Mouse (Mus musculus) mouse embryonic stem cell (cell line): Measurements from ENCODE around the gene Zbtb20.

Experiments used
- in situ Hi-C, 2 experiments: fragments of 300-500 bp; cut with MboI; formaldehyde crosslinking; loops; 1 replicate in 1 of 2; 3 replicates in 1 of 2; pipeline ENCODE4 v1.14.3; 2019 to 2020; ENCODE audit warnings: low sequenced_read_pairs in 2 of 2, low pct_unique_long_range_greater_than_20kb in 1 of 2, mixed read lengths in 1 of 2; ENCODE audit not compliant: unreplicated experiment in 1 of 2

Zbtb20 gene

DNA sequence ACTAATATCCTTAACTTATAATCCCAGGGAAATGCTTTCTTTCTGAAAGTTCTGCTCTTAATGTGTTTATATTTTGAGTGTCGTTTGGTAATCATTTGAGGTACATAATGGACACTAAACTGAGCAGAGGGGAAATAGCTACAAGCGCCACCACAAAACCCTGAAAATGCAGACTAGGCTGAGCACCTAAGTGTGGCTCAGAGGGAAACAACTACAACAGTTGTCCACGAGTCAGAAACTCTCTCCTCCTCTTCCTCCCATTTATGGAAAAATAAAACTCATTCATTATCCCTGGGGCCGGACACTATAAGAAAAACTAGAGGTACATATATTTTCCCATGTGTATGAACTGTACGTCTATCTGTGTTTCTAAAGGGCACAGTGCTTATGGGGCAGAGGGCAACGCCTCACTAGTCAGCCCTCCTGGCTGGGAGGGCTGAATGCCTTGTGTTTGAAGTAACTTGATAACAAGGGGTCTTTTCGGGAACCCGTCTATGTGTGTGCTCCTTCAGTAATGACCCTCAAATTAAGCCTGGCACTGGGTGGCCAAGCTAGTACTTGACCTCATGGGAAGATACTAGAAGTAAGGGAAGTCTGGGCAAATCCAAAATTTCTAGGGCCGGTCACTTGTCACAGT is 629.8 kb downstream of the Zbtb20 start:
- in situ Hi-C loops = no loop called here

DNA sequence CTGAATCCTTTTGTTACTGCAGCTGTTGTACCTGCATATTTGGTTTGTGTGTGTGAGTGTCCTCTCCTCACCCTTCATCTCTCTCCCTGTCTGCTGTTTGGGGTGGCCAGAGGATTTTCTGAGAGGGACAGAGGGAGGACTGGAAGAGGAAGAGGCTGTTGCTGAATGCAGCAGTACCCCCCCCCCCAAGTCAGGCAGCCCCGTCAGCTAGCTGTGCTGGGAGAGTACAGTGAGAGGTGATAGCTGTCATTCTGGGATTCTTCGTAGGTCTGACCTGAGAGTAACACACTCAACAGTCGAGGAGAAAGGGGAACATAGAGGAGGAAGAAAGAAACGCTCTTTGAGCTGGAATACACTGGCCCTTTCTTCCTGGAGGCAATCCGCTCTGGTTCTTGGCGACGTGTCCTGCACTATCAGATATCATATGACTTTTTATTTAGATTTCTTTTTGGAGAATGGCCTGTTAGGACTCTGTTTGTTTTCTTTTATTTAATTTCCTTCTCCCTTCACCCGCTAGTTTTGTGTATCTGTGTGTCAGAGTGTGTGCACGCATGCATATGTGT is 630.6 kb downstream of the Zbtb20 start:
- in situ Hi-C loops = no loop called here

DNA sequence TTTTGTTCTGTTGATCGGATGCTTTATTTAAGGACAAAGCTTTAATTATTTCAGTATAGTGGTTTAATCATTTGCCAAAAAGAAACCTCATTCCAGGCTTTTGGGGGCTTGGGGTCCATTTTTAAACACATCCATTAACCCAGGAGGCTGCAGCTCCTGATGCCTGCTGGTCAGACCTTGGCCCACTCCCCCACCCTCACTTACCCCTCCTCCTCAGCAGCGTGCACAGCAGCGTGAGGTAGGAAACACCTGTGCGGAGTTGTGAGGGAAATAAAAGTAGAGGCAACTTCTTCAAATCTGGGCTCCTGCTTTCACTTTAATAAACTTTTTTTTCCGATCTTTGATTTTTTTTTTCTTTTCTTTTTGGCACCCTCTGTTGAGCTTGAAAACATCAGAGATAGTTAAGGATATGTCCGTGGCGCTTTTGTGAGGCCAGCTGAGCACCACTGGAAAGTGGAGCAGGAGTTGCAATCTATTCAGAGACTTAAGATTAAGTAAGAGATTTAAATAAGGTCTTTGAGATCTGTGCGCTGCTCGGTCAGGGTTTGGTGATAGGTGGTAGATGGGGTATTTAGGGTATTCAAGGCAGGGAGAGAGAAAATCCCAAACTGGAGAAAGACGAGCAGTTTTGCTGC is 631.2 kb downstream of the Zbtb20 start:
- in situ Hi-C loops = no loop called here

DNA sequence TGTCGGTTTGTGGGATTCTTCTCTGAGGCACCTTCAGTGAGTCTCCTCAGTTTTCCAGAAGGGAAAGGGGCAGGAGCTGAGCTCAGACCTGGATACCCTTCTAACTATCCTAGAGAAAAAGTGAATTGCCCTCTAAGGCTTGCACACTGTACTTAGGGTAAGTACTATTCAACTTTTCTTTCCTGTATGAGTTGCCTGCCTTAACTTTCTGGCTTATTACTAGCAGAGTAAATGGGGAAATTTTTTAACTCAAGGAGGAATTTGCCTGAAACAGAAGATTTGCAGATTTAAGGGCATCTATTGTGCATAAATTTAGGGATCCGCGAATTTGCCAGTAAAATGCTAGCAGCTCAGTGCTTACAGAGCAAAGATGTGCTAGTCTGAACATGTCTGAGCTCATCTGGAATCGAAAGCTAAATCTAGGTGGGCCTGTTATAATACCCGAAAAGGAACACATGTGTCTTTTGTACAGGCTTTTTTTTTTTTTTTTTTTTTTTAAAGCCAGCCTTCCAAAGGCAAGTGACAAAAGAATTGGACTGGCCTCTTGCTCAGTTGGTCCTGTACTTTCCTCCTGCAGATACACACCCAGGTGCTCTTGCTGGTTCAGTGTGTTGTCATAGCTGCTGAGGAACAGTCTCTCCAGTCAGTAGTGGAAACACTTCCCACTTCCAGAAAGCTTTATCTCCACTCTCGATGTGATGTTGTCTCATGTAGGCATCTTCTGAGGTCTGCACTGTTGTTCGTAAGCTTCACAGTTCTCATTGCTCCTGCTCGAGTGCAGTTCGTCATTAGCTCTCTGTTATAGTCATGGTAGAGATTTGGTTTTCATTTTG is 632.7 kb downstream of the Zbtb20 start:
- in situ Hi-C loops = no loop called here

DNA sequence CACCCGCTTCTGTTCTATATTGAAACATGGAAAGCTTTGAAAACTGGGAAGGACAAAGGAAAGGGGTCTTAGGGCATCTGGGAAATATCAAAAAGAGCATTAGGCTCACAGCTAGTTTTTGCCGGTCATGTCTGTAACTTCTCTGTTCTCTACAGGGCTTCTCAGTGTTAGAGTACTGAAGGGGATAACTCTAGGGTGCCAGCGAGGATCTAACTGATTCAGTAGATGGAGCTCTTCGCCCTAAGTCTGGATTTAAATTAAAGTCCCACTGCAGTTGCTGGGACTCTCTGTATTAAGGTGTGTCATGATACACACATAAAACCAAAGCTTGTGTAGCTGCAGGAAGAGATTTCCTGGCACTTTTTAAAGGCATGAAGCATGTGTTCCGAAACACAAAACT is 634.8 kb downstream of the Zbtb20 start:
- in situ Hi-C loops = no loop called here

DNA sequence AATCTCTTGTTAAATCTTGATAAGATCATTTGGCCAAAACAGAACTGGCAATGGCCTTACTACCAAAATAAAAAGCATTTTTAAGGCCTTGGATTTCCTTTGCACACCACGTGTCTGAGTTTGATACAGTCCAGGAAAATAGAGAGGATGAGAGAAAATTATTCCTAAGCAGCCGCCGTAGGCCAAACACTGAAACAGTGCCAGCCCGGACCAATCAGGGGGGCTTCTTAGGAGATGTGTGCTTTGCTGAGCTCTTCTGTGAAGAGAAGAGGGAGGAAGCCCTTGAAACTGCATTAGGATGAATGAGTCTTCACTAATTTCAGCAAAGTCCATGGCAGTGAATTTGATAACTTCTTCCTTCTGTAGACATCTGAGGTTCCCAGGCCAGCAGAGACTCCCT is 635.9 kb downstream of the Zbtb20 start:
- in situ Hi-C loops = no loop called here

DNA sequence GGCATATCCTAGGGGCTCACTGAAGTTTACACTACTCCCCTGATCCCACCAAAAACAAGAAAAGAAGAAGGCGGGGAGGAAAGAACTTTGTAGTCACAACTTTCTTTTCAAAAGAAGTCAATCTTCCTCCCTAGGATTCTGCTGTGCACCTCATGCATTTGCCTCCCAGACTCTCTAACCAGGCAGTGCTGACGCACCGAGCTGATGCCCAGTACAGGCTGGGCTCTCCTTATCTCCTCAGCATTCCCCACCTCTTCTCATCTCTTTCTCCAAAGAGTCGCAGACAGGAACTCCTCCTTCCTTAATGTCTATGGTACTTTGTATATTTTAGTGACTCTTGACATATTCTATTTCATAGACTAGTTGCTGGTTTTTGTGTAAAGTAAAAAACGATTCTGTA is 638.3 kb downstream of the Zbtb20 start:
- in situ Hi-C loops = no loop called here

DNA sequence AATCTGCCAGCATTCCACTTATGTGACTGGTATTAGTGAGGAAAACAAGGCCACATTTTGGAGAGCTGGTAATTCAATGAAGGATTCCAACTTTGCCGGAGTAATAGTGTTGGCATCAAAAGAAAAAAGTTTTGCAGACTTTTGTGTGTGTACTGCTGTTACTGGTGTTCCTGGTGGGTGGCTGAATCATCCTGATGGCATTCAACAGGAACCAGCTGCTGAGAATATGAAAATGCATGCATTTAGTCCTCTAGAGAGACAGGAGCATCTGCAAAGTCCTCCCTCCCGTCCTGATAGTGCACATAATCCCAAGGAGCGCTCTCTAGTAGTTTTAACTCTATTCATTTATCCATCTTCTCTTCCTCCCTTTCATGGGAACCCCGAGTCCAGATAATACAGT is 639.9 kb downstream of the Zbtb20 start:
- in situ Hi-C loops = no loop called here

DNA sequence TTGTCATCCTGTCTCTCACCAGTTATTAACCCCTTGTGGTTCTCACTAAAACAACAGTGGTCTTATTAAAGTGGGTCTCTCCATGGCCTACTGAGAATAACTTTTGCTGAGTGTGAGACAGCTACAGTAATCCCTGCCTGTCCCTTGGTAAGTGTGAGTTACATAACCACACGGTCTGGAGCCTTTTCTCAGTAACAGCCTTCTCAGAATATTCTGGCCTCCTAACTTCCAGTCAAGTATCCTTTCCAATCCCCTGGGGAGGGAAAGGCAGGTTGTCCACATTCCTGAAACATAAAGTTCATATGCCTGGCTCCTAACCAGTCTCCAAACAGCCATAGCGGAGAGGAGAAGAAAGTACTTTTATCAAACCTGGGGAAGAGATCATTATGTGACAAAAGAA is 644.6 kb downstream of the Zbtb20 start:
- in situ Hi-C loops = no loop called here

DNA sequence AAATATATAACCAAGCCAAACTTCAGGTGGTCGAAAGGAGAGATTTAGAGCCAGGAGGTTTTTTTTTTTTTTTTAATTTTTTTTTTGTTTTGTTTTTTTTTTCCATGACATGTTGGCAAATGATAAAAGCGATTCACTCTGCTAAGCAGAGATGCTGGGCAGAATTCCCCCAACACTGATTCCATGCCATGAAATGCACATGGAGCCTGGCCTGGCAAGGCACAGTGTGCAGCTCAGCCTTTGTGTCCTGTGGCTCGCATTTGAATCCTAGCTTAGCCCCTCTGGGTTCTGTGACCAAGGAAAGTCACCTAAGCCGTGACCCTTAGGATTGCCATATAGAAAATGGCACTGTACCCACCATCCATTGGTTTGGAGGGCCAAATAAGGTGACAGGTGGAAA is 646.8 kb downstream of the Zbtb20 start:
- in situ Hi-C loops = no loop called here

DNA sequence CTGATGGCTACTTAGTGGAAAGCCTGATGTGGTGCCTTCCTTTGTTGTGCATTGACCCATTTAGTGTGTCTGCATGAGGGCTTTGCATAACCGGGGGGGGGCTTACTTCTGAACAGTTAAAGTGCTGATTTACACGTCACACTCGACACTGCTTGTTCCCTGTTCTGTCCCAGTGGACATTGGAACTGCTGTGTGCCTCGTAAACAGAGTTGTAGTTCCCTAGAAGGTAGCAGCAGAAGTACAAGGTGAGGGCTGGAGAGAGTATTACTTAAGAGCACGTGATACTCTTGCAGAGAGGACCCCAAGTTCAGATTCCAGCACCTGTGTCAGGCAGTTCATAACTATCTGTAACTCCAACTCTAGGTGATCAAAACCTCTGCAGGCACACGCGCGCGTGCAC is 648.5 kb downstream of the Zbtb20 start:
- in situ Hi-C loops = no loop called here

DNA sequence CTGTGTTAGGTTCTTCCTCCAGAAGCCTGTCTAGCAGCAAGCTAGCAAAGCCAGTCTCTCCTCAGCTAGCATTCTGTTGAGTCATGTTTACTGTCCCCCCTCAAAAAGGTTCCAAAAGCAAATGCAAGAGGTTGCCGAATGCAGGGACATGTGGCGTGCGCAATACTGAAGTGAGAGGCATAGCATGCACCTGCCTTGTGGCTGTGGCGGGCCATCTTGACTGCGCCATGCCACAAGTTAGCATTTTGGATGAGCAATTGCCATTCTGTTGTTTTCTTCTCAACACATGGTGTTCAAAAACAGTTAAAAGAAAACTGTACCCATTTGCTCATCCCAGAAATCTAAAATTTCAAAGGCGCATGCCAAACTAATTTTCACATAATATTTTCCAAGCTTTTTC is 649.9 kb downstream of the Zbtb20 start:
- in situ Hi-C loops = no loop called here

DNA sequence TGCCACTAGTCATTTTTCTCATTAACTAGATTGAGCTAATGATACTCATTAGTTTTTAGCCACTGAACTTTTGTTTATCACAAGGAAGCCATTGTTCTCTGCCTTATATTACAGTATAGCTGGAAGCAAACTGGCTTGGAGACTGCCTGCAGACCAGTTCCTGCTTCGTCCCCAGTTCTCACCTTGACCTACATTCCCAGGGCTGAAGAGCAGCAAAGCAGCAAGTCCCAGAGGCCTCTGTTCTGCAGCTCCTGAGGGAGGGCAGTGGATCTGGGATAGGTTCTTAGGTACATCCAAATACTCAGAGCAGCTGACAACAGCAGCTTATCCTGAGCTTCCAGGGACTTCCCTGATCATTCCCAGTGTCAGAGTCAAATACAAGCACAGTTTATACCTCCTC is 652.6 kb downstream of the Zbtb20 start:
- in situ Hi-C loops = no loop called here

DNA sequence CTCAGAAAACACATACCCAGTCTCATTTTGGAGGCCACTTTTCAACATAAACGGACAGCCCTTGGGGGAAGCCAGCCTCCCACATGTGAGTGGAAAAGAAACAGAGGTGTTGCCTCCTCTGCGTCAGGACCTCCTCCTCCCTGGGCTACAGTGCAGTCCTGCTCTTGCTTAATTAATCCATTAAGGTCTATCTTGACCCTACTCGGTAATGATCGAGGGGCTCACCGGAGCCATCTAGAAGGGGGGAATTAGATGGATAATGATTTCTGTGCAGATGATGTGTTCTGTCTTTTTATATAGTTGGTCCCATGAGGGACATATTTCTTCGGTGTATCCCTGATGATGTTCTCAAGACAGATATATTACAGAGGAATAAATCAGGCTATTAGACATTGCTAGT is 655.6 kb downstream of the Zbtb20 start:
- in situ Hi-C loops = no loop called here

DNA sequence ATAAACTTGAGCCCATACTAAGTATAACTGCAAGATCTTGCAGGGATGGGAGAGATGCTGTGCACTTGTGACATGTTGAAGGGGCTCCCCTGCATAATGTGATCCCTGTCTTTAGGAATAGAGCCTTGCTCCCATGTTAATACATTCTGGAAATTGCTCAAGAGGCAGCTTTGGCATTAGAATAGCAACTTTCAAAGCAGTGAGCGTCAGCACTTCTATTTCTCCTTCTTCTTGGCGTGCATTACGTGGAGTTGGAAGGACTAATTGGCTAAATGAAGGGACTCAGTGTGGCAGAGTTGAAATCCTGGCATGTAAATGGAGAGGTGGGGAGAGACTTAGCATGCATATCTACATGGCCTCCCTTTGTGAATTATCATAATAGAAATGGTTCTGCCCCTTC is 658.4 kb downstream of the Zbtb20 start:
- in situ Hi-C loops = no loop called here

DNA sequence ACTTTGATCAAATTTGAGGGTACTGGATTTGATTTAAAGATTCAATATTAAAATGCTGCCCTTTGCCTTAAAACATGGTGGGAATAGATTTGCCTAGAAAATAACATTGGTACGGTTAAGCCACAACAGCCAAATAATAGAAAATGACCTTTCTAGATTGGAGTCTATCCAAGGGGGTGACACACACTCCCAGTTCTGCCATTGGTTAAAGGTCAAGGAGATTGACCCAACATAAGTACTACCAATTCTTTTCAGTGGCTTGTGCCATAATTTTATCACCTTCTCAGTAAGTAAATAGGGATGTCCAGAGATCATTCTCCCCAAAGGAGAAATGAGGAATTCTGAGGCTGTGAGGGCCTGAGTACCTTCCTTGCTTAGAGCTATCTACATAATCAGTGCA is 660.2 kb downstream of the Zbtb20 start:
- in situ Hi-C loops = no loop called here

DNA sequence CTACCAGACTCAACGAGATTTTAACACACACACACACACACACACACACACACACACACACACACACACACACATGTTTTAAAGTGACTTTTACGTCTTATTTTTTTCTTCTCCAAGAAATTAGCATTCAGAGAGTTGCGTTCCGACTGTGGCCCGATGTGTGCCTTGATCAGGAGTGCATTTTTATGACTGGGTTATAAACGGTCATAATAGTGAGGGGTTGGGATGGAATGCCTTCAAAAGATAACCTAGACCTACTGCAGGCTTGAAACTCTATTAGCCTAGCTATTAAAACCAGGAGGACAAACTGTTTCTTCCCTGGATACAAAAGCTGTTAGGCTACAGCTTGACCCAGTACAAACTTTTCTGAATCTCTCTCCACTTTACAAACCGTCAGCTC is 661.5 kb downstream of the Zbtb20 start:
- in situ Hi-C loops = no loop called here

DNA sequence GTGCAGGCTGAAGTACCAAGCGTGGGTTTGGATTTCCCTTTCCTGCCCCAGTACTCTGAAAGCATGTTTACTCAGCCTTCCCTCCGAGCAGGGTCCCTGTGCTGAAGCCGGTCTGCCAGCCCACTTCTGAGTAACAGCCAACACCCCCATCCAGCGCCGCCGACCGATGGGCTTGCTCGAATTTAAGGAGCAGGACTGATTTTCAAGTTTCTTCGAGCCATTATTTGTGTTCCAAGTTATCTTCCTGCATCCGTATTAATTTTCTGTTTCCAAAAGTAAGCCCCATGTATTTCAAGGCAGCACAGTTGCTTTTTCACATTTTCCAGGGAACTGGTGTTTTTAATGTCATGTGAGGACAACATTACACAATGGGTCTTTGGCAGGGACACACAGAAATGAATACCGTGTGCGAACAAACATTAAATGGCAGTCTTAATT is 664.0 kb downstream of the Zbtb20 start:
- in situ Hi-C loops = no loop called here

DNA sequence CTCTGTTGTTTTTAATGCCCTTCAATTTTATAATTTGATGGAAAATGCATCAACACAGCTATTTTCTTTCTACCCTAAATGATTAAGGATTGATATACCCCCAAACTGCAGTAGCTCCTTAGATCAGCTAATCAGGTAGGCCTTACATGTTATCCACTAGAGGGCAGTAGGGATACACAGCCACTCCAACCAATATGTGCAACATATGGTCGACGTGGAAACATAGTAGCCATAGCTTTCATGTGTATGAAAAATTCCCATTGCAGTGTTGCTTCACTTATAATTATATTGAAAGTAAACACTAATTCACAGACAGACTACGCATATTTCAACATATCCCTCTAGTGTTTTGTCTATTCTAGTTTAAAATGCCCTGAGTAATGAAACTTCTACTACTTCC is 664.4 kb downstream of the Zbtb20 start:
- in situ Hi-C loops = no loop called here
